Mouse (Mus musculus): Measurements from ENCODE around the gene Hoxb4.
A peak's percentile ranks its signal among the peaks of the same experiment; 100 is the strongest.

The Hoxb4 gene

GRCm38 (mm10) chr11:96334002-96334364 lies 15.9 kb downstream of the Hoxb4 start:
- DNase-seq = no peak

DNA sequence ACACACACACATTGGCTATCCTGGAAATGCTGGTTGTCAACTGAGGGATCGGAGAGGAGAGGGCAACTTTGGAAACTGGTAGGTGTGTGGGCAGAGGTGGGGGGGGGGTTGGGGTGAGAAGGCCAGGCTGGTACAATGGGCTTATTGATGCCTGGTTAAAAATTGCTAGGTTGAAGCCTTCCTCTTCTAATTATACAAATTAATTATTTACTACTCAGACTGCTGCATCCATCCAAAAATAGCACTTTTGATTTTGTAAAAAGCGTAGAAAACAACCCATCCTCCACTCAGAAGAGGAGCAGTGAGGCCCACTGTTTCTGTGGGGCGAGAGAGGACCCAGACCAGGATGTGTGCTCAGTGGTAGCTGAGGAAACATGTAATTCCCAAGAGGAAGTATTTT lies 16.9 kb downstream of the Hoxb4 start:
- no peak for DNase-seq

DNA sequence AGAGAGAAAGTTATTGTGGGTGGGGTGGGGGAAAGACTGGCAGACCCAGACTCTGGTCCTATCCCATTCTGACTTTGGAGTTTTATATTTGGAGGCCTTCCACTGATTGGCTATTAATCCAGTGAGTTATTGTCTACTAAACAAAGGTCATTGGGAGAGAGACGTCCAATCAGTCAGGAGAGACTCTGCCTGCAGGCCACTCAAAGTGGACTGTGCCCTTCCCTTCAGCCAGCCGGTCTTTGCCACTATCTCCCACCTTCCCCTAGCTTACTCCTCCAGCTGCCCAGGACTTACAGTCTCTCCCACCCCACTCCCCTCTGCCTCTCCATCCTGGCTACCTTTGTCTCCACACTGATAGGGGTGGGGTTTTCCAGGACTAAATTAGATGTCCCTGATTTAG lies 18.5 kb downstream of the Hoxb4 start:
- peak; percentile 56 to 74 for DNase-seq

DNA sequence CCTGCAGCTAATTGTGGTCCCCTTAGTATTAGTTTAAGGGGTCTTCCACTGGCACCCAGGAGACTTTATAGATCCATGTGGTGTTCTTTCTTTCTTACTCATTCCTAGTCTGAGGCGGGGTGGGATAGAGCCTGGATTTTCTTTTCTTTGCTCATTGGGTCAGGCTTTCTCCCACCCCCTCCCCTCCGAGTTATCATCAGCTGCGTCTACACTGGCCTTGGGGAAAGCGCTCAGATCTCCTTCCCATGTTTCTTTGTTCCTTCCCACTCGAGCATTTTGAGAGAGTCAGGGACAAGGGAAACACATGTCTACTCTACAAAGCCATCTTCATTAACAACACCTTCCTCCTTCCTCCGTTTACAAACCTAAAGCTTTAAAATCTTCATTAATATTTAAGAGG lies 19.0 kb downstream of the Hoxb4 start:
- DNase-seq = no peak

DNA sequence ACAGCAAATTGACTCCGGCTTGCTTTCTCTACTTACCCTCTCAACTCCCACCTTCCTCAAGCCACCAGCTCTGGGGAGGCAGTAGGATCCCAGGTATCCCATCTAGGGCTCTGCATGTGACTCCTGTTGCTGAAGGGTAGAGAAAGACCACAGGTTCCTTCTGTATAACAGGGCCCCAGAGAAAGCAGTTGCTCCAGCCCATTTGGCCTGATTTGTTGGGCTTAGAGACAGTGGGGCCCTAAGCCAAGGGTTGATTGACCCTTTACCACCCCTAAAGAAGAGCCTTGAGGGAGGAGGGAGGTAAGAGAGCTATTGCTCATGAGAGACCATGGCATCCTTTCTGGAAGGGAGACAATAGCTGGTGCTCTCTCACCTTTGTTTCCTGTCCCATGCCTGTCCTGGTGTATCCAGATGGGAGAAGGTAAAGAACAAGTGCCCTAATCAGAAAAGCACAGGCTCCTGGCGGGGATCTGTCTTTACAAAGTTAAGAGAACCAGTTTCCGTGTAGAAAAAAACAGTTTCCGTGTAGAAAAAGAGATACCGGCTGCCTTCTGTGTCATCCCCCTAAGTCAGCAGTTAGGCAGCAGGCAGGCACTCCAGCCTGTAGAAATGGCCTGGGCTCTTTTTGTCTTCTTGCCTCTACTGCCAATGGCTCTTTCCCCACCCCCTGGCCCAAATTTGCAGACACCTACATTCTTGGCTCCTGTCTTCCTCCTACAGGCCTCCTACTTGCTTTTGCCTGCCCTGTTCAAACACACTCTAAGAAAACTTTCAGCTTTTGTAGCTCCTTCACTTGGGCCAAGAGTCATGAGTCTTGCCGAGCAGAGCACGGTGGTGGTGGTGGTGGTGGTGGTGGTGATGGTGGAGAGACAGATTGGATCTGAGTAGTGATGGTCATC lies 21.1 kb downstream of the Hoxb4 start:
- peak in 1 of 2 experiments; percentile 29 for DNase-seq

GRCm38 (mm10) chr11:96340698-96341365 lies 22.8 kb downstream of the Hoxb4 start:
- peak in 1 of 2 experiments; percentile 72 for DNase-seq

DNA sequence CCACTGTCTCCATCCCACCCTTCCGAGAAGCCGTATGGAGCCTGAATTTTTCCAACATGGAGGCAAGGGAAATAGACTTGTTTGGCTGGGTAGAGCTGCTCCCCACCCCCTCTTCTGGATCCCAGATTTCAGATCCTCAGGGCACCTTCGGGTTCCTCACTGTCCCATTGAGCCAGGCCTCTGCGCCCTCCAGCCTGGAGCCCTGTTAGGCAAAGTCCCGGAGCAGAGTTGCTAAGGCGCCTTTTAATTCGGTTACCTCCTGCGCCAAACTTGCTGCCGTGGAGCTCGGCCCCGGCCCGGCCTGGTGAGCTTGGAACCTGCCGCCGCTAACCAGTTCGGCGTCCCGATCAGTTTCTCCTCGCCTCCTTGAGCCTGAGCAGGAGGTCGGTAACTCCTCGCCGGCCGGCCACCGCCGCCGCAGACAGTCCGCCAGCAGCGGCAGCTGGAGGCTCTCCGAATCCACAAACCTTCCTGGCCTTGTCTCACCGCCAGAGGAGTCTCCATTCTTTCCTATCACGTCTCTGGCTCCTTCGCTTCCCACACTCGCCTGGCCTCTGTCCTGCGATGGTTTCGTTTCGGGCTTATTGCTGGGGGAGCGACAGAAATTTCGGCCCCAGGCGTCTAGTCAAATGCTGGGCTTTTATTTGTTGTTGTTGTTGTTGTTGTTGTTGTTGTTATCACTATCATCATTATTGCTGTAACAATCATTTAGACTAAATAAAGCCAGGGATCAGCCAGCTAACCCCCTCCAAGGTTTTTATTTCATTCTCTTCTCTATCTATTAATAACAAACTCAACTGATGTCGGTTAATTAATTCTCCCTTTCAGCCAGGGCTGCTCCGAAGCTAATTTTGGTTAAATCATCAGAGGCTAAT lies 23.9 kb downstream of the Hoxb4 start:
- DNase-seq = peak; percentile 68 to 77

- DNase-seq = peak in 1 of 2 experiments; percentile 18
Observed at GRCm38 (mm10) chr11:96342576-96342930, 24.5 kb downstream of the Hoxb4 start.

GRCm38 (mm10) chr11:96343206-96343745 lies 25.2 kb downstream of the Hoxb4 start:
- DNase-seq = peak in 1 of 2 experiments; percentile 26

DNA sequence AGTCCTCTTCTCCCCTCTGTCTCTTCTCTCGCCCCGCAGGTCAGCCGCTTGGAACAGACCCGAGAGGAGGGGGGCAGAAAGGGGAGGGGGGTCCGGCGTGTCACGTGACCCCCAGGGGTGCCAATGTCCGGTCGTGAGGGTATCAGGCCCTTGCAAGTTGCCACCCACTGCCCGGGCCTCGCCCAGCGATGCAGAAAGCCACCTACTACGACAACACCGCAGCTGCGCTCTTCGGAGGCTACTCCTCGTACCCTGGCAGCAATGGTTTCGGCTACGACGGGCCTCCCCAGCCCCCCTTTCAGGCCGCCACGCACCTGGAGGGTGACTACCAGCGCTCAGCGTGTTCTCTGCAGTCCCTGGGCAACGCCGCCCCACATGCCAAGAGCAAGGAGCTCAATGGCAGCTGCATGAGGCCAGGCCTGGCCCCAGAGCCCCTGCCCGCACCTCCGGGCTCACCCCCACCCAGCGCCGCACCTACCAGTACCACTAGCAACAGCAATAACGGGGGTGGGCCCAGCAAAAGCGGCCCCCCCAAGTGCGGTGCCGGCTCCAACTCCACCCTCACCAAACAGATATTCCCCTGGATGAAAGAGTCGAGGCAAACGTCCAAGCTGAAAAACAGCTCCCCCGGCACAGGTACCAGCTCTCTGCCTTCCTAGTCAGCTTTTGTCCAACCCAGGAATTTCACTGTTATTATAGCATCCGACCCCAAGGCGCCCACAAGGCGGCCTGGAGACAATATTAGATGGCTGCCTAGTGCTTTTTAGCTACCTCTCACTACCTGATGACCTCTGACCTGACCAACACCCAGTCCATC lies 26.2 kb downstream of the Hoxb4 start:
- peak in 1 of 2 experiments; percentile 66 for DNase-seq

DNA sequence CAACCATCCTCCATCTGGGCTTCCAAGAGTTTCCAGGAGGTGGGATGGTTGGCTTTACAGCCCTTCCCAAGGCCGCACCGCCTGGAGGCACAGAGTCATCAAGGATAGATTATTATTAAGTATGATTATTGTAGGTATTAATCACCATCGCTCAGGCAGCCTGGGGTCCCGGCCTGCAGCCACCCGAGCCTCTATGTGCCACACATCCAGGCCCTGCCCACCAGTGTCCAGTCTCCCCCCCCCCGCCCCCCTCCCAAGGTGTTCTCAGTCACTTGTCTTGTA lies 26.8 kb downstream of the Hoxb4 start:
- DNase-seq = no peak

- DNase-seq = peak in 1 of 2 experiments; percentile 68
Observed at GRCm38 (mm10) chr11:96345220-96345892, 27.3 kb downstream of the Hoxb4 start.

DNA sequence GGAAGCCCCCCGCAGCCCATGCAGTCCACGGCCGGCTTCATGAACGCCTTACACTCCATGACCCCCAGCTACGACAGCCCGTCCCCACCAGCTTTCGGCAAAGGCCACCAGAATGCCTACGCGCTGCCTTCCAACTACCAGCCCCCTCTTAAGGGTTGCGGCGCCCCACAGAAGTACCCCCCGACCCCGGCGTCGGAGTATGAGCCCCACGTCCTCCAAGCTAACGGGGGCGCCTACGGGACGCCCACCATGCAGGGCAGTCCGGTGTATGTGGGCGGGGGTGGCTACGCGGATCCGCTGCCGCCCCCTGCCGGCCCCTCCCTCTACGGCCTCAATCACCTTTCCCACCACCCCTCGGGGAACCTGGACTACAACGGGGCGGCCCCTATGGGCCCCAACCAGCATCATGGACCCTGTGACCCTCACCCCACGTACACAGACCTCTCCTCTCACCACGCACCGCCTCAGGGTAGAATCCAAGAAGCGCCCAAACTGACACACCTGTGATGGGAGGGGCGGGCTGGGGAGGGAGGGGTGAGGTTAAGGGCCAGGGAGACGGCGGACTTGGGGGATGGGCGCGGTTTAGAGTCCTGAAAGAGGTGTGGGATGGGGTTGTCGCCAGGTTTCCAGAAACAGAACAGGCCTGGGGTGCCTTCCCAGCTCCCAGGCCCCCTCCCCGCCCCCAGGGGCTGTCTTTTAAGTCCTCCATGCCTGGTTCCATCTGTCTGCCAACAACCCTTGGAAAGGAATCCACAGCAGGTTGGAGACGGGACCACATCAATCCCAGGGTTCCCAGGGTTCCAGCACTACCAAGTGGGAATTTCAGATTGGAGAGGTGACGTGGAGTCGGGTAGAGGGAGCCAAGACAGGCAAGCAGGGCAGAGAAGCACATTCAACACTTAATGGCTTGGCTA lies 28.1 kb downstream of the Hoxb4 start:
- peak; percentile 74 to 83 for DNase-seq

DNA sequence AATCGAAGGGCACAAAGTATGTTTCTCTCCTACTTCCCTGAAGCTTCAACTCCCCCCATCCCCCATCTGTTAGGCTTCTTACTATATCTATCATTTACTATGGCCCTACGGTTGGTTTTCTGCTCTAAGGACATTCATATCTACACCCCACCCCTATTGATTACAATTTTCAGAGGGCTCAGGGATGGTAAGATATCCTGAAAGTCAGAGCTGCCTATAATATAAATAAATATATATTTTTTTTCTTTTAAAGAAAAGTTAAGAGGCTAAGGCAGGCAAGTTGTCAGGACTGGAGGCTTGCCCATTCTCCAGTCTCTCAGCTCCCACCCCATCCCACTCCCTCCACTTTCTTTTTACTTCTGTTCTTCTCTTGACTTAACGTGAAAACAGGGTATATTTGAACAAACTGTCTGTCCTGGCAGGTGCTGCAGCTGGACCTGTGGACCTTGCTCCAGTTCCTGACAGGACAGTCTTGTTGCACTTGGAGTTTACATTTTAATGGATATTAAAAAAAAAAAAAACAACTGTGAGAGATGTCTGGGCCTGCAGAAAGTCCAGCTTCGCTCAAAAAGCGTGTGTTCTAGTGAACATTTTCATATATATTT lies 29.0 kb downstream of the Hoxb4 start:
- DNase-seq = peak in 1 of 2 experiments; percentile 74

DNA sequence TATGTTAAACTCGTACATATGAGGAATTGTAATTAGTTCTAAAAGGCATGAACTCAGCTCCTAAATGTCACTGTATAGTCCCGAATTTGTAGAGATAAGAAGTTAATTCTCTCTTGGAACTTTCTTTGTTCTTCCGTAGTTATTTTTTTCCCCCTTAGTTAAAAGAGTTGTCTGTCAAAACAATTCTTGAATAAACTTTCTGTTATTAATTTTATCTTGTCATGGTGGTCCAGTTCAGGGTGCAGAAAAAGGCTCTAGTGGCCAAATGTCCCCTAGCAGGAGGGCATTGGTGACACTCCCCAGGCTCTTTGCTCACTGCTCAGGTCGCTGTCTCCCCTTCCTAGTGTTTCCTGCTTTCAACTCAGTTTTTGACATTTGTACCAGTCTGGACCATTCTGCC lies 29.6 kb downstream of the Hoxb4 start:
- no peak for DNase-seq

DNA sequence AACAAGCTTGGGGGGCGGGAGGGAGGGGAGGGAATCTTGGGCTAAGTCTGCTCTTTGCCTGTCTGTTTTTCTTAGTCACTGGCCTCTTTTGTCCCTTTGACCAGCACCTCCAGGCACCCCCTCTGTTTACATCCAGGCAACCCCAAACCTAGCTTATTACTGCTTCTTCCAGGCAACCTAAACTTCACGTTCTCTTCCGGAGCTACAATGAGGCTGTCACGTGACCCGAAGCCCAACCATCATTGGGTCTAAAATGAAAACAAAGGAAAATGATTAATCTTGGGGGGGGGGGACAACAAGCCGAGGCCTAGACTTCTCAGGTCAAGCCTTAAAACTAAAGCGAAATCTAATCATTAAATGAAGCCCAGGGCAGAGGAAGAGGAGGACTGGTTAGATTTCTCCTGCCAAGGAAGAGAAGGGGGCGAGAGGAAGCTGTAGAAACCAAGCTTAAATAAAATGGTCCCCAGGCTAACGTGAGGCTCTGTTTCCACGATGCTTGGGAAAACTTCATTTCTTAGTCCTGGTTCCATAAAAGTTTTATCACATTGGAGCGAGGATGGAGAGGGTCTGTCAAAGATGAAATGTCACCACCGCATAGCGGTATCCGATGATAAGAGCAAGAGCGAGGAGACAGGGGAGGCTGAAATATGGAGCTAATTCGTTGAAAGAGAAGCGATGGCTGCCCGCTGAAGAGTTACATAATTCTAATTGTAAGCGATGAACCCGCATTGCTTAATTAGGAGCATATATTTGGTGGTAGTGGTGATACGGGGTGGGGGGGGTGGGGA lies 30.3 kb downstream of the Hoxb4 start:
- peak; percentile 86 to 89 for DNase-seq

DNA sequence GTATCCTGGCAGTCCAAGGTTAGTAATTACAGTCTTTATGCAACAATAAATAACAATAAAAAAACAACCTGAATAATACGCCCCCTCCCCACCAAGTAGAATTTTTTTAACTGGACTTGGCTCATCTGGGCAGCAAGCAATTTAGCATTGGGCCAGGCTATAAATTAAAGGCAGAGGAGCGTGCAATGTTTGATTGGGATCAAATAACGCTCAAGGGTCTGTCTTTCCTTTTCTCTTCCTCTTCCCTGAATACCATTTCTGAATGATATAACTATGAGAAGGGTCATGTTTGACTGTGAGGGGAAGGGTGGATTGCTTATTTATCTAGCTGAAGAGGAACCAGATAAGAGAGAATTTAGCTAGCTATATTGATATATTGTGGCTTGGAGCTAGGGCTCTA lies 30.9 kb downstream of the Hoxb4 start:
- no peak for DNase-seq

GRCm38 (mm10) chr11:96349491-96350340 lies 31.6 kb downstream of the Hoxb4 start:
- DNase-seq = peak in 1 of 2 experiments; percentile 87

Measured in kidney, postnatal 36 days (tissue).